Mouse (Mus musculus) kidney, postnatal 0 days (tissue): ENCODE data around the gene Olfr705. TPM values are rescaled to one million over a fixed set of nuclear protein-coding genes. Genes with fewer than 3 reads are reported as not detected.

Experiments used
- ATAC-seq: fragments of 200-750 bp; cut with Nextera tagmentation; replicated peaks from 2 replicates; pipeline ENCODE4 v1.8.0; 2017; ENCODE audit warnings: low read depth, moderate number of reproducible peaks, moderate TSS enrichment, moderate library complexity; ENCODE audit not compliant: low FRiP score
- DNase-seq: peaks from one replicate; pipeline ENCODE4 v3.0.0-alpha.2; 2016; ENCODE audit warnings: low spot score
- H3K27ac ChIP-seq: fragments of 300-500 bp; sonication (generic); 2 replicates; pipeline ENCODE4 v1.5.1; 2014; ENCODE audit warnings: mild to moderate bottlenecking
- H3K27me3 ChIP-seq: fragments of 300-500 bp; sonication (generic); 2 replicates; pipeline ENCODE4 v1.6.1; 2014; ENCODE audit warnings: low read length, mixed read lengths; ENCODE audit not compliant: insufficient read depth
- H3K36me3 ChIP-seq: fragments of 300-500 bp; sonication (generic); 2 replicates; pipeline ENCODE4 v1.6.1; 2014; ENCODE audit warnings: low read length, mixed read lengths; ENCODE audit not compliant: insufficient read depth
- H3K4me1 ChIP-seq: fragments of 300-500 bp; sonication (generic); replicated peaks from 2 replicates; pipeline ENCODE4 v1.6.1; 2014; ENCODE audit warnings: antibody characterized with exemption, low read length, mixed read lengths; ENCODE audit not compliant: insufficient read depth
- H3K4me2 ChIP-seq: fragments of 300-500 bp; sonication (generic); 2 replicates; pipeline ENCODE4 v1.6.1; 2014; ENCODE audit warnings: mild to moderate bottlenecking, low read length, moderate library complexity, mixed read lengths
- H3K4me3 ChIP-seq: fragments of 300-500 bp; sonication (generic); replicated peaks from 2 replicates; pipeline ENCODE4 v1.5.1; 2014; ENCODE audit warnings: low read depth, low read length
- H3K9ac ChIP-seq: fragments of 300-500 bp; sonication (generic); 2 replicates; pipeline ENCODE4 v1.6.1; 2014; ENCODE audit warnings: low read depth, low read length
- H3K9me3 ChIP-seq: fragments of 300-500 bp; sonication (generic); replicated peaks from 2 replicates; pipeline ENCODE4 v1.6.1; 2016; ENCODE audit warnings: low read length, inconsistent platforms, mixed read lengths
- CTCF ChIP-seq: IDR thresholded peaks from 2 replicates; pipeline ENCODE4 v1.5.1; 2016; ENCODE audit warnings: antibody characterized with exemption, low read depth, mild to moderate bottlenecking, moderate library complexity
- polyA plus RNA-seq: library from polyadenylated mRNA; unstranded; fragments of >200 nt; fragmentation: Nextera tagmentation; extraction: Ambion mirVana; gene quantifications from 2 replicates; pipeline ENCODE4 v1.2.1, GENCODE M21; 2015

Gene Olfr705
- polyA plus RNA-seq, 1 experiment from 2014 or later = not detected

- Histone ChIP-seq H3K9ac (no peak within 1 kb of the TSS), H3K9me3 (no peaks in the 10 kb centered on the region), H3K4me2 (no peak within 1 kb of the TSS), H3K36me3 (no peaks in the 10 kb centered on the region), H3K27ac (no peak within 1 kb of the TSS), H3K27me3 (no peaks in the 10 kb centered on the region), H3K4me3 (no peak within 1 kb of the TSS), H3K4me1 (no peaks in the 10 kb centered on the region)
- ATAC-seq (no peak), DNase-seq (no peak)
- TF ChIP-seq CTCF = no peak
Observed at GRCm38 (mm10) chr7:106833793-106834192, 42.9 kb downstream of the Olfr705 start, which contains the start of gene Olfr702. Olfr702 (minus strand) TSS chr7:106833893.

Other genes with a start within 250 kb of the Olfr705 start
- not detected in 2 replicates for gene Olfr693, start 196.3 kb downstream of the Olfr705 start, polyA plus RNA-seq
- gene Olfr694, start 185.1 kb downstream of the Olfr705 start, polyA plus RNA-seq = not detected in 2 replicates
- not detected in 2 replicates for gene Olfr695, start 160.5 kb downstream of the Olfr705 start, polyA plus RNA-seq
- gene Olfr697, start 134.4 kb downstream of the Olfr705 start, polyA plus RNA-seq = not detected in 2 replicates
- gene Olfr698, start 121.5 kb downstream of the Olfr705 start, polyA plus RNA-seq = not detected in 2 replicates
- not detected in 2 replicates for gene Olfr699, start 83.7 kb downstream of the Olfr705 start, polyA plus RNA-seq
- gene Olfr700, start 68.1 kb downstream of the Olfr705 start, polyA plus RNA-seq = not detected in 2 replicates
- not detected in 2 replicates for gene Olfr701, start 62.8 kb downstream of the Olfr705 start, polyA plus RNA-seq
- not detected in 2 replicates for gene Olfr702, start 43.0 kb downstream of the Olfr705 start, polyA plus RNA-seq
- gene Olfr703, start 33.5 kb downstream of the Olfr705 start, polyA plus RNA-seq = not detected in 2 replicates
- not detected in 2 replicates for gene Olfr704, start 13.7 kb downstream of the Olfr705 start, polyA plus RNA-seq
- not detected in 2 replicates for gene Olfr706, start 11.3 kb upstream of the Olfr705 start, polyA plus RNA-seq
- not detected in 2 replicates for gene Olfr707, start 24.4 kb upstream of the Olfr705 start, polyA plus RNA-seq
- gene Olfr1532-ps1, start 31.1 kb upstream of the Olfr705 start, polyA plus RNA-seq = not detected in 2 replicates
- gene Olfr709-ps1, start 55.3 kb upstream of the Olfr705 start, polyA plus RNA-seq = not detected in 2 replicates
- gene Olfr710, start 71.4 kb upstream of the Olfr705 start, polyA plus RNA-seq = not detected in 2 replicates
- gene Olfr6, start 87.0 kb upstream of the Olfr705 start, polyA plus RNA-seq = not detected in 2 replicates
- not detected in 2 replicates for gene Olfr711, start 98.6 kb upstream of the Olfr705 start, polyA plus RNA-seq
- gene Olfr2, start 129.2 kb upstream of the Olfr705 start, polyA plus RNA-seq = not detected in 2 replicates
- not detected in 2 replicates for gene Olfr713, start 154.3 kb upstream of the Olfr705 start, polyA plus RNA-seq
- not detected in 2 replicates for gene Olfr714, start 194.1 kb upstream of the Olfr705 start, polyA plus RNA-seq
- not detected in 2 replicates for gene Olfr17, start 216.3 kb upstream of the Olfr705 start, polyA plus RNA-seq
- gene Olfr715b, start 233.5 kb upstream of the Olfr705 start, polyA plus RNA-seq = not detected in 2 replicates